Mouse (Mus musculus) MEL (cell line): ENCODE measurements around the gene Rftn1. TPM values are rescaled to one million over a fixed set of nuclear protein-coding genes. Genes with fewer than 3 reads are reported as not detected.

ENCODE experiments used
- DNase-seq: peaks from one replicate; pipeline ENCODE4 v3.0.0; 2011; ENCODE audit warnings: low read depth, low spot score
- H3K27ac ChIP-seq: 2 replicates; pipeline ENCODE4 v1.5.1; 2012; ENCODE audit warnings: low read depth, mild to moderate bottlenecking, control low read depth, low read length, moderate library complexity; ENCODE audit not compliant: control insufficient read depth
- H3K27me3 ChIP-seq, 2 experiments: fragments of 150-350 bp in 1 of 2; sonication (generic) in 1 of 2; 2 replicates each; pipeline ENCODE4 v1.6.1; 2012; ENCODE audit warnings: low read length in 2 of 2, mild to moderate bottlenecking in 2 of 2, improper control_type of control experiment in 1 of 2, moderate library complexity in 1 of 2; ENCODE audit not compliant: insufficient read depth in 2 of 2, control insufficient read depth in 1 of 2
- H3K36me3 ChIP-seq, 2 experiments: 2 replicates each; pipeline ENCODE4 v1.6.1; 2012 to 2014; ENCODE audit warnings: low read length in 2 of 2, improper control_type of control experiment in 1 of 2, inconsistent platforms in 1 of 2, mild to moderate bottlenecking in 1 of 2; ENCODE audit not compliant: insufficient read depth in 2 of 2, control insufficient read depth in 1 of 2
- H3K4me1 ChIP-seq, 2 experiments: fragments of 150-350 bp in 1 of 2; sonication (generic) in 1 of 2; 2 replicates each; pipeline ENCODE4 v1.6.1; 2012; ENCODE audit warnings: low read length in 2 of 2, improper control_type of control experiment in 1 of 2, mild to moderate bottlenecking in 1 of 2; ENCODE audit not compliant: insufficient read depth in 2 of 2, control insufficient read depth in 1 of 2
- H3K4me3 ChIP-seq, 2 experiments: fragments of 150-350 bp in 1 of 2; sonication (generic) in 1 of 2; 2 replicates each; pipeline ENCODE4 v1.5.1; 2012; ENCODE audit warnings: low read depth in 2 of 2, low read length in 2 of 2, mild to moderate bottlenecking in 2 of 2, moderate library complexity in 2 of 2, control low read depth in 1 of 2, improper control_type of control experiment in 1 of 2; ENCODE audit not compliant: control insufficient read depth in 1 of 2, insufficient read depth in 1 of 2
- H3K79me2 ChIP-seq: 2 replicates; pipeline ENCODE4 v1.6.1; 2012; ENCODE audit warnings: mild to moderate bottlenecking, low read length, moderate library complexity; ENCODE audit not compliant: control insufficient read depth, poor library complexity, insufficient read depth
- H3K9ac ChIP-seq: 2 replicates; pipeline ENCODE4 v1.6.1; 2012; ENCODE audit warnings: low read depth, mild to moderate bottlenecking, control low read depth, low read length, moderate library complexity; ENCODE audit not compliant: control insufficient read depth, poor library complexity, severe bottlenecking
- H3K9me3 ChIP-seq: fragments of 150-350 bp; sonication (generic); replicated peaks from 2 replicates; pipeline ENCODE4 v1.6.1; 2012; ENCODE audit warnings: mild to moderate bottlenecking, low read length, improper control_type of control experiment, moderate library complexity; ENCODE audit not compliant: insufficient read depth
- BHLHE40 ChIP-seq: IDR thresholded peaks from 2 replicates; pipeline ENCODE4 v1.6.1; 2012; ENCODE audit warnings: low read depth, mild to moderate bottlenecking, inconsistent platforms, low read length, improper control_type of control experiment, borderline replicate concordance
- CHD2 ChIP-seq: IDR thresholded peaks from 2 replicates; pipeline ENCODE4 v1.6.1; 2011; ENCODE audit warnings: low read length, improper control_type of control experiment
- CTCF ChIP-seq, 3 experiments: IDR thresholded peaks in 2 of 3; conservative IDR thresholded peaks in 1 of 3; 2 replicates each; pipeline ENCODE4 v1.5.1; 2011 to 2012; ENCODE audit warnings: low read length in 3 of 3, low read depth in 2 of 3, mild to moderate bottlenecking in 2 of 3, improper control_type of control experiment in 1 of 3, inconsistent platforms in 1 of 3, mixed read lengths in 1 of 3, moderate library complexity in 1 of 3; ENCODE audit not compliant: control insufficient read depth in 1 of 3, insufficient read depth in 1 of 3, poor library complexity in 1 of 3, severe bottlenecking in 1 of 3
- ELF1 ChIP-seq: IDR thresholded peaks from 2 replicates; pipeline ENCODE4 v1.6.1; 2014; ENCODE audit warnings: low read depth, mild to moderate bottlenecking, inconsistent platforms, low read length, improper control_type of control experiment, moderate library complexity
- ETS1 ChIP-seq: IDR thresholded peaks from 2 replicates; pipeline ENCODE4 v1.6.1; 2012; ENCODE audit warnings: low read depth, mild to moderate bottlenecking, inconsistent platforms, low read length, improper control_type of control experiment, moderate library complexity
- JUND ChIP-seq: IDR thresholded peaks from 2 replicates; pipeline ENCODE4 v1.6.1; 2011; ENCODE audit warnings: low read depth, mild to moderate bottlenecking, improper control_type of control experiment, low read length
- MAFK ChIP-seq: IDR thresholded peaks from 2 replicates; pipeline ENCODE4 v1.6.1; 2011; ENCODE audit warnings: low read depth, mild to moderate bottlenecking, low read length, improper control_type of control experiment, borderline replicate concordance
- MAZ ChIP-seq: IDR thresholded peaks from 2 replicates; pipeline ENCODE4 v1.6.1; 2012; ENCODE audit warnings: low read depth, mild to moderate bottlenecking, inconsistent platforms, low read length, improper control_type of control experiment
- MEF2A ChIP-seq: IDR thresholded peaks from 2 replicates; pipeline ENCODE4 v1.6.1; 2014; ENCODE audit warnings: low read depth, mild to moderate bottlenecking, inconsistent platforms, low read length, improper control_type of control experiment; ENCODE audit not compliant: poor library complexity, insufficient replicate concordance, severe bottlenecking; ENCODE audit errors: extremely low read depth
- MXI1 ChIP-seq: IDR thresholded peaks from 2 replicates; pipeline ENCODE4 v1.6.1; 2011; ENCODE audit warnings: mild to moderate bottlenecking, low read depth, low read length, improper control_type of control experiment
- NELFE ChIP-seq: IDR thresholded peaks from 2 replicates; pipeline ENCODE4 v1.6.1; 2011; ENCODE audit warnings: low read depth, low read length, improper control_type of control experiment
- NRF1 ChIP-seq: IDR thresholded peaks from 2 replicates; pipeline ENCODE4 v1.6.1; 2014; ENCODE audit warnings: low read depth, mild to moderate bottlenecking, inconsistent platforms, low read length, improper control_type of control experiment, moderate library complexity; ENCODE audit not compliant: poor library complexity, insufficient read depth, severe bottlenecking
- POLR2AphosphoS2 ChIP-seq: IDR thresholded peaks from 2 replicates; pipeline ENCODE4 v1.6.1; 2011; ENCODE audit warnings: low read length, improper control_type of control experiment
- RAD21 ChIP-seq: IDR thresholded peaks from 2 replicates; pipeline ENCODE4 v1.6.1; 2011; ENCODE audit warnings: mild to moderate bottlenecking, low read depth, low read length, improper control_type of control experiment
- RCOR1 ChIP-seq: IDR thresholded peaks from 2 replicates; pipeline ENCODE4 v1.6.1; 2012; ENCODE audit warnings: low read depth, mild to moderate bottlenecking, inconsistent platforms, low read length, improper control_type of control experiment
- SIN3A ChIP-seq: IDR thresholded peaks from 2 replicates; pipeline ENCODE4 v1.6.1; 2012; ENCODE audit warnings: low read length, improper control_type of control experiment, inconsistent platforms
- SMC3 ChIP-seq: IDR thresholded peaks from 2 replicates; pipeline ENCODE4 v1.6.1; 2011; ENCODE audit warnings: low read depth, low read length, improper control_type of control experiment
- TAL1 ChIP-seq: IDR thresholded peaks from 2 replicates; pipeline ENCODE4 v1.6.1; 2012; ENCODE audit warnings: mild to moderate bottlenecking, inconsistent platforms, low read length, moderate library complexity, mixed read lengths
- ZC3H11A ChIP-seq: IDR thresholded peaks from 2 replicates; pipeline ENCODE4 v1.6.1; 2012; ENCODE audit warnings: low read depth, mild to moderate bottlenecking, inconsistent platforms, low read length, improper control_type of control experiment
- ZKSCAN1 ChIP-seq: IDR thresholded peaks from 2 replicates; pipeline ENCODE4 v1.6.1; 2012; ENCODE audit warnings: low read depth, mild to moderate bottlenecking, inconsistent platforms, low read length, improper control_type of control experiment, moderate library complexity
- polyA plus RNA-seq, 2 experiments: library from polyadenylated mRNA; stranded (reverse) in 1 of 2; unstranded in 1 of 2; fragments of >175 nt in 1 of 2; fragments of >200 nt in 1 of 2; gene quantifications; 2 replicates each; pipeline versions ENCODE4 v1.2.1 to v1.2.4; 2012; ENCODE audit warnings: low replicate concordance in 2 of 2, low read depth in 1 of 2; ENCODE audit not compliant: insufficient read length in 2 of 2, insufficient read depth in 1 of 2, missing spikeins in 1 of 2
- total RNA-seq: library from RNA; depleted of rRNA; stranded (reverse); fragments of 300-350 nt; gene quantifications from 2 replicates; pipeline ENCODE4 v1.2.3, GENCODE M21; 2012

The Rftn1 gene
- total and polyA plus RNA-seq, 3 experiments, result 70.2 to 76.1 TPM; not detected in 1

DNA sequence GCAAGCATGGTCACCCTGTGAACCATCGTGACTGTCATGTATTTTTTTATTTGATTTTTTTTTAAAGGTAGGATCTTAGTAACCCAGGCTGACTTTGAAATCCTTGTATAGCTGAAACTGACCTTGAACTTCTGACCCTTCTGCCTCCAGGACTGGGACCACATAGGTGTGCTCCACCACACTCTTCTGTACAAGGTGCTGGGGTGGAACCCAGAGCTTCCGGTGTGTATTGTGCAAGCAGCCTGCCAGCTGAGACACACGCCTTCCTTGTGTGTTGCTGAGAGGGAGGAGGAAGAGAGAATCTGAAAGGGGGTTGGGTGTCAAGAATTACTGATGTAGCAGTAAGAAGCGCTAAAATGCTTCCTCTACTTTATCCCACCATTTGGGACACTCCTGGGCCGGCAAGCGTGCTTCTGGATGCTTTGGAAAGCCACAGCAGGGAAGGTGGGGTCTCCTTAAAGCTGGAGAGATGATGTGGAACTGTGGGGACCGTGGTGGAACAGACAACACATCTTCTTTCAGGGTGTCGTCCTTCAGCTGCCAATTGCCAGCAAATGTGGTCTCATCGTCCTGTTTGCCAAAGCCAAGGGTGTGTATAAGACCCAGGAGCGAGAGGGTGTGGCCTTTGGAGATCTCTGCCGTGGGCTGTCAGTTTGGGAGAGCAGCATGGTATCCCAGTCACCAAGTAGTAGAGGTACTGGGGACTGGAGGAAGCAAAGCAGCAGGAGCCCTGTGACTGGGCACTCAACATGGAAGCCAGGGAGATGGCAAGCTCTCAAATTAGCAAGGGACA lies 47.5 kb upstream of the Rftn1 start:
- peak; percentile 25 for DNase-seq
- Histone ChIP-seq H3K27me3 (no peaks in the 10 kb centered on the region), H3K79me2 (no peaks in the 10 kb centered on the region), H3K36me3 (0 out of 4 replicates have a peak, but pooled peaks cover 0 to 2% of the 10 kb centered on the region in 2 experiments), H3K9me3 (no peaks in the 10 kb centered on the region), H3K9ac (no peak overlapping the region), H3K27ac (no peak overlapping the region), H3K4me3 (no peak overlapping the region), H3K4me1 (peaks cover 0 to 7% of the 10 kb centered on the region in 2 experiments; a peak in 1 of 4 replicates)
- no peak for TF ChIP-seq MEF2A
- TF ChIP-seq RCOR1, result no peak
- no peak for TF ChIP-seq ELF1
- TF ChIP-seq CTCF (IDR thresholded peaks at IDR 0.05 in 2 of 3, conservative IDR thresholded peaks at IDR 0.05 in 1 of 3; ENCODE audit: control insufficient read depth in 1 of 3, insufficient read depth in 1 of 3, low read depth in 2 of 3, low read length in 3 of 3, poor library complexity in 1 of 3, severe bottlenecking in 1 of 3), result no peak
- TF ChIP-seq POLR2AphosphoS2, result no peak
- no peak for TF ChIP-seq CHD2
- no peak for TF ChIP-seq MAFK
- no peak for TF ChIP-seq MAZ
- no peak for TF ChIP-seq TAL1
- TF ChIP-seq ZKSCAN1, result no peak
- no peak for TF ChIP-seq NELFE
- no peak for TF ChIP-seq NRF1

DNA sequence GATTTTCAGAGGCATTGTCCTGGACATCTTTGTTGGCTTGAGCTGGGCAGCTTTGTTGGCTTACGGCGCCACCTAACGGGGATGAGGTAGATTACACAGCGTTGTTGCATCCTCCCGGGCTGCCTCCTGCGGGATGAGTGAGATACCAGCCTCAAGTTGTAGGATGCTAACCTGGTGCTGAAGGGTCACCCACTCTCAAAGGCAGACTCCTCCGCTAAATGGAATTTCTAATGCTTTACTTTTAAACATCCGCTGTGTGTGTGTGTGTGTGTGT lies 46.9 kb upstream of the Rftn1 start:
- TF ChIP-seq SMC3, result peak; percentile 99
- TF ChIP-seq JUND, result no peak
- no peak for TF ChIP-seq POLR2AphosphoS2
- peak; percentile 9; the same call in 1 of the 2 replicates for TF ChIP-seq BHLHE40
- peak; percentile 99 for TF ChIP-seq RAD21
- TF ChIP-seq SIN3A, result peak; percentile 71
- TF ChIP-seq ETS1, result no peak
- peak; percentile 21; the same call in 1 of the 2 replicates for TF ChIP-seq MAZ
- TF ChIP-seq MXI1, result peak; percentile 49; the same call in 1 of the 2 replicates
- TF ChIP-seq MAFK, result no peak
- peak; percentile 90 to 100 (median 97) for TF ChIP-seq CTCF (IDR thresholded peaks at IDR 0.05 in 2 of 3, conservative IDR thresholded peaks at IDR 0.05 in 1 of 3; ENCODE audit: control insufficient read depth in 1 of 3, insufficient read depth in 1 of 3, low read depth in 2 of 3, low read length in 3 of 3, poor library complexity in 1 of 3, severe bottlenecking in 1 of 3)
- TF ChIP-seq ZC3H11A, result peak; percentile 99
- peak; percentile 86 for DNase-seq

More for the DNA sequence above, 46.9 kb upstream of the Rftn1 start:
- Histone ChIP-seq H3K27me3 (no peaks in the 10 kb centered on the region), H3K9me3 (no peaks in the 10 kb centered on the region), H3K79me2 (no peaks in the 10 kb centered on the region), H3K4me1 (peaks cover 0 to 7% of the 10 kb centered on the region in 2 experiments; a peak in 1 of 4 replicates), H3K4me3 (no peak overlapping the region), H3K27ac (no peak overlapping the region), H3K9ac (no peak overlapping the region), H3K36me3 (0 out of 4 replicates have a peak, but pooled peaks cover 0 to 2% of the 10 kb centered on the region in 2 experiments)
